Mouse (Mus musculus) MEL (cell line): ENCODE measurements around the gene Gas7. TPM values are rescaled to one million over a fixed set of nuclear protein-coding genes. Genes with fewer than 3 reads are reported as not detected.

Experiments used
- DNase-seq: peaks from one replicate; pipeline ENCODE4 v3.0.0; 2011; ENCODE audit warnings: low read depth, low spot score
- H3K27ac ChIP-seq: 2 replicates; pipeline ENCODE4 v1.5.1; 2012; ENCODE audit warnings: low read depth, mild to moderate bottlenecking, control low read depth, low read length, moderate library complexity; ENCODE audit not compliant: control insufficient read depth
- H3K27me3 ChIP-seq, 2 experiments: fragments of 150-350 bp in 1 of 2; sonication (generic) in 1 of 2; 2 replicates each; pipeline ENCODE4 v1.6.1; 2012; ENCODE audit warnings: low read length in 2 of 2, mild to moderate bottlenecking in 2 of 2, improper control_type of control experiment in 1 of 2, moderate library complexity in 1 of 2; ENCODE audit not compliant: insufficient read depth in 2 of 2, control insufficient read depth in 1 of 2
- H3K36me3 ChIP-seq, 2 experiments: 2 replicates each; pipeline ENCODE4 v1.6.1; 2012 to 2014; ENCODE audit warnings: low read length in 2 of 2, improper control_type of control experiment in 1 of 2, inconsistent platforms in 1 of 2, mild to moderate bottlenecking in 1 of 2; ENCODE audit not compliant: insufficient read depth in 2 of 2, control insufficient read depth in 1 of 2
- H3K4me1 ChIP-seq, 2 experiments: fragments of 150-350 bp in 1 of 2; sonication (generic) in 1 of 2; 2 replicates each; pipeline ENCODE4 v1.6.1; 2012; ENCODE audit warnings: low read length in 2 of 2, improper control_type of control experiment in 1 of 2, mild to moderate bottlenecking in 1 of 2; ENCODE audit not compliant: insufficient read depth in 2 of 2, control insufficient read depth in 1 of 2
- H3K4me3 ChIP-seq, 2 experiments: fragments of 150-350 bp in 1 of 2; sonication (generic) in 1 of 2; 2 replicates each; pipeline ENCODE4 v1.5.1; 2012; ENCODE audit warnings: low read depth in 2 of 2, low read length in 2 of 2, mild to moderate bottlenecking in 2 of 2, moderate library complexity in 2 of 2, control low read depth in 1 of 2, improper control_type of control experiment in 1 of 2; ENCODE audit not compliant: control insufficient read depth in 1 of 2, insufficient read depth in 1 of 2
- H3K79me2 ChIP-seq: 2 replicates; pipeline ENCODE4 v1.6.1; 2012; ENCODE audit warnings: mild to moderate bottlenecking, low read length, moderate library complexity; ENCODE audit not compliant: control insufficient read depth, poor library complexity, insufficient read depth
- H3K9ac ChIP-seq: 2 replicates; pipeline ENCODE4 v1.6.1; 2012; ENCODE audit warnings: low read depth, mild to moderate bottlenecking, control low read depth, low read length, moderate library complexity; ENCODE audit not compliant: control insufficient read depth, poor library complexity, severe bottlenecking
- H3K9me3 ChIP-seq: fragments of 150-350 bp; sonication (generic); replicated peaks from 2 replicates; pipeline ENCODE4 v1.6.1; 2012; ENCODE audit warnings: mild to moderate bottlenecking, low read length, improper control_type of control experiment, moderate library complexity; ENCODE audit not compliant: insufficient read depth
- CTCF ChIP-seq, 3 experiments: IDR thresholded peaks in 2 of 3; conservative IDR thresholded peaks in 1 of 3; 2 replicates each; pipeline ENCODE4 v1.5.1; 2011 to 2012; ENCODE audit warnings: low read length in 3 of 3, low read depth in 2 of 3, mild to moderate bottlenecking in 2 of 3, improper control_type of control experiment in 1 of 3, inconsistent platforms in 1 of 3, mixed read lengths in 1 of 3, moderate library complexity in 1 of 3; ENCODE audit not compliant: control insufficient read depth in 1 of 3, insufficient read depth in 1 of 3, poor library complexity in 1 of 3, severe bottlenecking in 1 of 3
- E2F4 ChIP-seq: IDR thresholded peaks from 2 replicates; pipeline ENCODE4 v1.6.1; 2011; ENCODE audit warnings: low read depth, low read length, improper control_type of control experiment, borderline replicate concordance
- ELF1 ChIP-seq: IDR thresholded peaks from 2 replicates; pipeline ENCODE4 v1.6.1; 2014; ENCODE audit warnings: low read depth, mild to moderate bottlenecking, inconsistent platforms, low read length, improper control_type of control experiment, moderate library complexity
- GABPA ChIP-seq: IDR thresholded peaks from 2 replicates; pipeline ENCODE4 v1.6.1; 2012; ENCODE audit warnings: low read depth, mild to moderate bottlenecking, inconsistent platforms, low read length, improper control_type of control experiment, moderate library complexity
- GATA1 ChIP-seq: IDR thresholded peaks from 2 replicates; pipeline ENCODE4 v1.6.1; 2011; ENCODE audit warnings: low read depth, low read length, improper control_type of control experiment
- HCFC1 ChIP-seq: IDR thresholded peaks from 2 replicates; pipeline ENCODE4 v1.6.1; 2012; ENCODE audit warnings: low read depth, mild to moderate bottlenecking, inconsistent platforms, low read length, improper control_type of control experiment, moderate library complexity
- KAT2A ChIP-seq: conservative IDR thresholded peaks from 2 replicates; pipeline ENCODE4 v1.6.1; 2012; ENCODE audit warnings: low read depth, low read length, improper control_type of control experiment, inconsistent platforms
- MYB ChIP-seq: IDR thresholded peaks from 2 replicates; pipeline ENCODE4 v1.6.1; 2011; ENCODE audit warnings: mild to moderate bottlenecking, low read depth, low read length, improper control_type of control experiment
- MYC ChIP-seq: IDR thresholded peaks from 2 replicates; pipeline ENCODE4 v1.6.1; 2011; ENCODE audit warnings: low read depth, mild to moderate bottlenecking, low read length, improper control_type of control experiment, moderate library complexity
- NELFE ChIP-seq: IDR thresholded peaks from 2 replicates; pipeline ENCODE4 v1.6.1; 2011; ENCODE audit warnings: low read depth, low read length, improper control_type of control experiment
- NRF1 ChIP-seq: IDR thresholded peaks from 2 replicates; pipeline ENCODE4 v1.6.1; 2014; ENCODE audit warnings: low read depth, mild to moderate bottlenecking, inconsistent platforms, low read length, improper control_type of control experiment, moderate library complexity; ENCODE audit not compliant: poor library complexity, insufficient read depth, severe bottlenecking
- POLR2AphosphoS2 ChIP-seq: IDR thresholded peaks from 2 replicates; pipeline ENCODE4 v1.6.1; 2011; ENCODE audit warnings: low read length, improper control_type of control experiment
- TAL1 ChIP-seq: IDR thresholded peaks from 2 replicates; pipeline ENCODE4 v1.6.1; 2012; ENCODE audit warnings: mild to moderate bottlenecking, inconsistent platforms, low read length, moderate library complexity, mixed read lengths
- TCF12 ChIP-seq: IDR thresholded peaks from 2 replicates; pipeline ENCODE4 v1.6.1; 2014; ENCODE audit warnings: low read depth, mild to moderate bottlenecking, inconsistent platforms, low read length, improper control_type of control experiment, moderate library complexity
- UBTF ChIP-seq: IDR thresholded peaks from 2 replicates; pipeline ENCODE4 v1.6.1; 2012; ENCODE audit warnings: low read depth, mild to moderate bottlenecking, inconsistent platforms, low read length, improper control_type of control experiment, moderate library complexity, borderline replicate concordance; ENCODE audit not compliant: insufficient read depth
- USF1 ChIP-seq: IDR thresholded peaks from 2 replicates; pipeline ENCODE4 v1.6.1; 2014; ENCODE audit warnings: low read depth, mild to moderate bottlenecking, inconsistent platforms, low read length, improper control_type of control experiment, moderate library complexity
- polyA plus RNA-seq, 2 experiments: library from polyadenylated mRNA; stranded (reverse) in 1 of 2; unstranded in 1 of 2; fragments of >175 nt in 1 of 2; fragments of >200 nt in 1 of 2; gene quantifications; 2 replicates each; pipeline versions ENCODE4 v1.2.1 to v1.2.4; 2012; ENCODE audit warnings: low replicate concordance in 2 of 2, low read depth in 1 of 2; ENCODE audit not compliant: insufficient read length in 2 of 2, insufficient read depth in 1 of 2, missing spikeins in 1 of 2
- total RNA-seq: library from RNA; depleted of rRNA; stranded (reverse); fragments of 300-350 nt; gene quantifications from 2 replicates; pipeline ENCODE4 v1.2.3, GENCODE M21; 2012

Gas7 gene
- total and polyA plus RNA-seq, 3 experiments = 0.04 TPM; not detected in 2

- no peak overlapping the region for H3K9ac ChIP-seq
- DNase-seq = no peak
- H3K4me1 ChIP-seq = no peaks in the 10 kb centered on the region
- H3K36me3 ChIP-seq = no peaks in the 10 kb centered on the region
- no peaks in the 10 kb centered on the region for H3K79me2 ChIP-seq
- TF ChIP-seq GATA1 (no peak), KAT2A (no peak), UBTF (no peak), E2F4 (no peak), GABPA (no peak), TCF12 (no peak), MYB (no peak), TAL1 (no peak), POLR2AphosphoS2 (no peak), USF1 (no peak), CTCF (IDR thresholded peaks at IDR 0.05 in 2 of 3, conservative IDR thresholded peaks at IDR 0.05 in 1 of 3; ENCODE audit: control insufficient read depth in 1 of 3, insufficient read depth in 1 of 3, low read depth in 2 of 3, low read length in 3 of 3, poor library complexity in 1 of 3, severe bottlenecking in 1 of 3) (no peak), HCFC1 (no peak), ELF1 (no peak), NELFE (no peak)
- H3K4me3 ChIP-seq = no peak overlapping the region
- H3K9me3 ChIP-seq = no peaks in the 10 kb centered on the region
- H3K27ac ChIP-seq = no peak overlapping the region
- no peaks in the 10 kb centered on the region for H3K27me3 ChIP-seq
Observed at GRCm38 (mm10) chr11:67721485-67721884, 266.2 kb downstream of the Gas7 start.

GRCm38 (mm10) chr11:67722399-67723156 is 267.3 kb downstream of the Gas7 start:
- Histone ChIP-seq H3K79me2 (no peaks in the 10 kb centered on the region), H3K27ac (no peak overlapping the region), H3K9me3 (no peaks in the 10 kb centered on the region), H3K9ac (no peak overlapping the region), H3K4me3 (no peak overlapping the region), H3K4me1 (no peaks in the 10 kb centered on the region), H3K36me3 (no peaks in the 10 kb centered on the region), H3K27me3 (no peaks in the 10 kb centered on the region)
- TF ChIP-seq NRF1 (no peak), MYC (no peak), TCF12 (no peak), TAL1 (no peak)
- no peak for DNase-seq
